Mouse (Mus musculus) kidney, postnatal 25 days (tissue): ENCODE data around the gene Tenm2.
A peak's percentile ranks its signal among the peaks of the same experiment; 100 is the strongest.

Experiments
- DNase-seq, 2 experiments: peaks; one replicate each; pipeline ENCODE4 v3.0.0; 2021; ENCODE audit warnings: mixed read lengths in 2 of 2

The Tenm2 gene

DNA sequence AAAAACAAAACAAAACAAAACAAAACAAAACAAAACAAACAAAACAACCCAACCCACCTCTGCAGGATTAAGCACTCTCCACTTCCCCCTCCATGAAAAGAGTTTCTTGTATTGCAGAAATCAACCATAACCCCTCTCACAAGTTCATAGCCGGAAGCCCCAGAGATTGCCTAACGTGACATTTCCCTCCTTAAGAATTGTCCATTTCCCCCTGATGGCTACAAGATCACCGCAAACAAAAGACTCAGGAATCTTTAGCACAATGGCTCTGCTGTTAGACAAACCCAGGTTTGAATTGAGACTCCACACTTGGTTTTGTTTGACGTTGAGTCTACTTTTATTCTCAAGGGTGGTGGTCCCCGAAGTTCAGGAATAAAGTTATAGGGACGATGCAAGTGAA is 1063.2 kb downstream of the Tenm2 start:
- DNase-seq, result no peak

DNA sequence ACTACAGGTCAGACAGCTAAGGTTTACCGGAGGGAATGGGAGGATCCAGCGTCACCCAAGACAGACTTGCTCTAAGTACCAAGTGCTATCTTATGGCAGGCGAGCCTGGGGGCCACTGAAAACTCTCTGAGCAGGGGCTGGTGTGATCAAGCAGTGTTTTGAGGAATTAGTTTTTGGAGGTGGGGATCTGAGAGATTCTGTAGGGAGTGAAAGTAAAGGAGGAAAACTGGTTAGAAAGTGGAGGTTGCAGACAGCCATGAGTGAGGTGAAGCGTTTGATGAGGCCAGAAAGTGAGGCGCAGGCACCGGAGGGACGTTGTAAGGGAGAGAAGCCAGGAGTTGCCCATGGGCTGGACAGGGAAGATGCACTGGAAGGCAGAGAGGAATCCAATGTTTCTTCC is 1063.8 kb downstream of the Tenm2 start:
- no peak for DNase-seq

DNA sequence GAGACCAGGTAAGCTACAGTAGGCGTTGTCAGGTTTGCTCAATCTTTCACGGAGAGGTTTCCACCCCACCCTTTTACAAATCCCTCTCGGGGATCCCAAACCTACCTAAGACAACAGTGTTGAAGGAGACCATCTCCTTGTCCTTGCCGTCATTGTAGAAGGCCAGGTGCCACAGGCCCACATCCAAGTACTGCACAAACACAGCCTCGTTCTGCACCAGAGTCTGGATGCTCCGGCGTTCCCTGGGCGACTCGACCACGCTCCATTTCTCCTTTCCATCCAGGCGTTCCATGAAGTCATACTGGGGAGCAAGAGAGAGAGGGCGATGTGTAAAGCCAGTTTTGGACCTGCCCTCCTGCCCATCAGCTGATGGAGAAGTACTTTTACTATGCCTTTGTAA is 1064.5 kb downstream of the Tenm2 start:
- DNase-seq, result no peak

DNA sequence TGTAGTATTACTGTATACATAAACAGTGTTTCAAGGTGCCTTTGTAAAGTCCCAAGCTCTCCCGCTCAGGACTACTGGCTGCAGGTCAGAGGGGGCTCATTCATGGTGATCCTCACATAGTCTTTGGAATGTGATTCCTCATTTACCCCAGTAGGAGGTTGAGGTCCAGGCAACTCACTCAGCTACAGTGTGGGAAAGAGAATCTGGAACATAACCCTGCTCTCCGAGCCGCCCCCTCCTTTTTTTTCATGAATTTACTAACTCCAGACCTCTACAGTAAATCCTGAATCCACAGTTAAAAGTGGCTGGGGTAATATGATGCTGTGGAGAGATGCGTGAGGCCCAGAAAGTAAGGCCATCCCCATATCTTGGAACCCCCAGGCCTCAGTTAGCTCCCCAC is 1066.0 kb downstream of the Tenm2 start:
- DNase-seq, result no peak

DNA sequence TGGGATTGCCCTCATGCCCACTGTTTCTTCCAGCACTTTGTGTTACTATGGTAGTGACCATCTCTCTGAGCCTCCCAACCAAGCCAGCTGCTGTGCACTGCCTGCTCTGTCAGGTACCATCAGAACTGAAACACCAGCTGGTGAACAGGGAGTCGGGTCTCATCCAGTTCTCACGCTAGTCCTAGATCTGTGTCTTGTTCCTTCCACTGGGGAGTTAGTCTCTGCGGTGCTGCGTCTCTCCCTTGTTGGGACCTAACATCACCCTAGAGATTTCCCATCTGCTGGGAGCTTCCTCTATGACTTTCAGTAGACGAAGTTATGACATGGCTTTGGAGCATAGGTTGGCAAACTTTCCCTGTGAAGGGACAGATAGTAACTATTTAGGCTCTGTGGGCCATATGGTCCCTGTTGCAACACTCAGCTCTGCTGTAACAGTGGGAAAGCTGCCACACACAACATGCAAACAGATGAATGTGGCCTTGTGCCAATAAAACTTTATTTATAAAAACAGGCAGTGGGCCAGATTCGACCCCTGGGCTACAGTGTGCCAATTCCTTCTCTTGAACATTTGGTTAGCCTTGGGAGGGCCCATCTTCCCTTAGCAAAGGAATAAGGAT is 1066.7 kb downstream of the Tenm2 start:
- no peak for DNase-seq

DNA sequence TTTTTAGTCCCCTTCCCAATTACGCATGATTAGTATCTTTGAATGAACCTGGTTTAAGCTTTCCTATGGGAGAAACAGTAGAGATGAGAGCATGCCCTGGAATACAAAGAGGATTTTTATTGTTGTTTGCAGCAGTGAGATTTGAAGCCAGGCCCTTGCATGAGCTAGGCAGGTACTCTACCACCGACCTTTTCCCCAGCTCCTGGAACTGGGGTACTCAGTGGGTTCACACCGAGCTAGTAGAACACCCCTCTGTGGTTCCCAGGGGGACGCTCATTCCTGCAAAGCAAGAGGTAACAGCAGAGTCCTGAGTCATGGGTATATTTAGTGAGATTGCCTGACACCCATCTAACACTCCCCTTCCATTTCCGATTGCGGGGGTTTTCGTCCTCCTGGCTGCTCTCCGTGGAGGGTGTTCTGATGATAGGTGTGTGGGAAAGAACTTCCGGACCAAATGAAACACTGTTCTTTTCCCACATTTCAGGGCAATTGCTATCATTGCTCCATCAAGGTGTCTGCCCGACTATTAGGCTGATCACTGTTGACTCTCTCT is 1067.9 kb downstream of the Tenm2 start:
- no peak for DNase-seq

DNA sequence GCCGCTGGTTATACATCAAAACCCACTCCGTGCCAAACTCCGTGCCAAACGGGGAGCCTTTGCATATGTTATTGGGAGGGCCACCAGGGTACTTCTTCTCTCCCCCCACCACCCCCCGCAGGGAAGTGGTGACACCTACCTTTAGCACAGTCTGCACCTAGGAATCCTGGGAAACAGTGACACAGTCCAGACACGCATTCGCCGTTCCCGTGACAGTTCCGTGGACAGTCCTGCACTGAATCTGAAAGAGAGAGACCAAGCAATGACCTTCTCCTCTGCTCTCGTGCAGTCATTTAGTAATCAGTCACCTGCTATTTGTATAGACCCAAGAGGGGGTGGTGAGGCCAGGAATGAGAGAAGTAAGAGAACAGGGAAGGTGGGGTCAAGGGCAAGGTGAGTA is 1072.2 kb downstream of the Tenm2 start:
- DNase-seq, result no peak

DNA sequence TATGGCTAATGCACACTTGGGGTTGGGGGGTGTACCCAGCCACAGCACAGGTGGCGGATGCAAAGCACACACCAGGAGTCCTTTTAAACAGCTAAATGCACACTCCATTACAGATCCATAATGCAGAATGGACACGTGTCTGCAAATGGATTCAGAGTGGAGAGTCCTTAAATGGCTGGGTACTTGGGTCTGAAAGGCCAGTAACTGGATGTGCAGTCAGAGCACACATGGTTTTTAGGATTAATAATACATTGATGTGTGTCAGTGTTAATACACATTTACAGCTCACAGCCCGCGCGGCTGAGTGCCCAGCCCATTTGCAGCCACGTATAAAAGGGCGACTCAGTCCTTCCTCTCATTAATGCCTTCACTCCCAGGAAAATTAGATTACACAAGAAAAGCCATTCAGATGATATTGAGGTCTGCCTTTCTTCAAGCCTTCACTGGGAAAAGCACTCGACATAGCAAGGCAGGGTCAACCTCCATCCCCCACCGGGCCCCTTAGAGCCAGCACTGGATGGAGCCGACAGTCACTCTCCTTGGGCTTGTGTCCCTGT is 1073.9 kb downstream of the Tenm2 start:
- DNase-seq, result no peak

DNA sequence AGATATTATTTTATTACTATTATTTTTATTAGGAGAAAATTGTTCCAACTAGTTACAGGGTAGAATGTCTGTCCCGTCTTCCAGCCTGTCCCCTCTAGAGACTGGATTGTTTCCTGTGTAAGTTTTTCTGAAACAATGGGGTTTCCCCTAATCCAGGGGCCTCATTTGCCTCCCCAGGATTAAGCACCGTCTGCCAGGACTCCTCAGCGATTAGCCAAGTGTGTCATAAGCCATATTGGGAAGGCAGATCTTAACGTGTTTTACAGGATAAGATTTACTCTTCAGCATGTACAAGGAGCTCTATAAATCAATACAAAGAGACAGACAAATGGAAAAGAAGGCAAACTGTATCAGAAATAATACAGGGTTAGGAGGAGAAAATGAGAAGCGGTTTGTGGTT is 1082.3 kb downstream of the Tenm2 start:
- no peak for DNase-seq

DNA sequence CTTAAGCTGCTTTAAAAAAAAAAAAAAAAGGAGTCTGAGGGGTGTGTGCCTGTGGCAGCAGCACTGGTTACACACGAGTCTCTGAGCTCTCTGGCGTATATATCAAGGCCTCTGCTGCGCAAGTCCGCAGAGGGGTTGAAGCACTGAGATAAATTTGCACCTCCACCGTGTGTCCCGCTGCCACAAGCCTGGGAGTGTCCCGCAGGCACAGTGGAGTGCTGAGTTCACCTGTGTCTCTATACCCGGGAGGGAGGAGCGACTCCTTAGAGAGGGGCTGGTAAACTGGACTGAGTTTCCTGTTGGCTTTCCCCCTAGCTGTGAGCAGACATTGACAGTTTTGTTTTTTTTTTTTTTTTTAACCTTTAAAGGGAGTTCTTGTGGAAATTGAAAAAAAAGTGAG is 1082.8 kb downstream of the Tenm2 start:
- DNase-seq, result no peak

DNA sequence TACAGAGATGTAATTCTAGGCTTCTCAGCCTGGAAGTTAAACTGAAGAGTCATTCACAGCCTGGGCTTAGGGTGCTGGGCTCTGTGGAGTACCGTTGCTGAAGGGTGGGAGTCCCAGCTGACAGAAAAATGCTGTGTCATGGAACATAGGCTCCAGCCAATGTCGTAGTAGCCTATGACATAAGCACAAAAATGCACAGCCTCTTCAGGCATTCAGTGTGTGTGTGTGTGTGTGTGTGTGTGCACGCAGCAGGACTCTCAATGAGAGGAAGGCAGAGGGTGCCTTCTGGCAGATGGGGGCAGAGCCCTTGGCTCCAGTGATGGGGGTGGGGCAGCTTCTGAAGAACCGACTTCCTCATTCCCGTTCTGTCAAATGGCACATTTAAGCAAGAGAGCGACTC is 1083.5 kb downstream of the Tenm2 start:
- DNase-seq, result peak in 1 of 2 experiments; percentile 9

DNA sequence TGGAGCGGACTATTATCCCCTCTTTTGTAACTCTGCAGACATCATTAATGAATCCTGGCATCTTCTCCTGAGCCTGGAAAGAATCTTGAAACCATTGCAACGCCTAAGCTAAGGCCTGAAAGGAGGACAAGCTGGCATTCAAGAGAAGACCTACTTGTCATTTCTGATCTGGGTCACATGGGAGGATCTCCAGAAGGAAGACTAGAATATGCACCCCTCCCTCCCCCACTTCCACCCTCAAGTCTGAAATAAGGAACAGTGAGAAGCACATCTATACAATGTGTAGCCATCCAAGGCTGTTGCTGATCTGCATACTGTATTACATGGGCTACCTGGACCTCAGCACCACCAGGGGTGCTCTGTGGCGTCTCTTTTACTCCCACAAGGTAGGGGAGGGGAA is 1086.7 kb downstream of the Tenm2 start:
- no peak for DNase-seq

DNA sequence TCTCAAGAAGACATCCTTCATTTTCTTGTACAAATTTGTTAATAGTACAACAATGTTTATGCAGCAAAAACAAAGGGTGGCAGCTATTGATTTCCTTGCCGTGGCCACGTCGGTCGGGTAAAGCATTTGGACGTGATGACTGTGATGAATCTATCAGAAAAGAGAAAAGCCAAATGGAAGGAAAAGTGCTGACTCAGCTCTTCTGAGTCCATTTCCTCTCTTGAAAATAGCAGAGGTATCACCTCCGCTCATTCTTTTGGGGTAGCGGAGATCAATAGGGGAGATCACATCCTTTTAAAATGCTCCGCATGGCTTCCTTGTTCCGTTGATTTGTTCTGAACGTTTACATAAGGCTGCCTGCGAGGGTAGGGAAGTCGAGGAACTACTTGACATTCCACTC is 1090.7 kb downstream of the Tenm2 start:
- no peak for DNase-seq

DNA sequence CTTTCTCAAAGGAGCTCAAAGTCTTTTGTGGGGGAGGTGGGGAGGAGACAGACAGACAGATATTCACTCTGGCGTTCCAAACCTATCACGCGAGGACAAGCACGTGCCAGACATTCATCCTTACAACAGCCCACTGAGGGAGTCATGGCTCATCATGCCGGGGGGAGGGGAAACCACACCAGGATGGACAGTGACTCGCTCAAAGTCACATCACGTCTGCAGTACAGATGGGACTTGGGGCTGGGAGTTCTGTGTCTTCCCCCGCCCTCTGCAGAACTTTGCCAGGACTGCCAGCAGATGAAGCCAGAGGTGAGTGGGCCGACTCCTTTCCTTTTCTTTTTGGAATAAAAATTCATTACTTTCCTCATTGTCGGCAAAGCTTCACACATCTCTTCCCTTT is 1095.4 kb downstream of the Tenm2 start:
- DNase-seq, result no peak

DNA sequence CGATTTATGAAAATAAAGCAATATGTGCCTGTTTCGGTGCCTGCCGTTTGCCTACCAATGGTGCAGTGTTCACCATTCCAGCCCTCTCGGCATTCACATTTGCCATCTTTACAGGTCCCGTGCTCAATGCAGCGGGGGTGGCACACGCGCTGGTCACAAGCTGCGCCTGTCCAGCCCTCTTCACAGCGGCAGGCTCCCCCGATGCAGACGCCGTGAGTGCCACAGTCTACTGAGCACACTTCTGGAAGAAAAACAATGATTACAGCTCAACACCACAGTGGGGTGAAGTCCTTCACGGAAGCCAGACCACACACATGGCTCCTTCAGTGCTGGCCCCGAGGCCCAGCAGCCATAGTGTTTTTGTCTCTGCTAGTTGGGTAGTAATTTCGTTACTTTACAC is 1096.2 kb downstream of the Tenm2 start:
- DNase-seq, result no peak

DNA sequence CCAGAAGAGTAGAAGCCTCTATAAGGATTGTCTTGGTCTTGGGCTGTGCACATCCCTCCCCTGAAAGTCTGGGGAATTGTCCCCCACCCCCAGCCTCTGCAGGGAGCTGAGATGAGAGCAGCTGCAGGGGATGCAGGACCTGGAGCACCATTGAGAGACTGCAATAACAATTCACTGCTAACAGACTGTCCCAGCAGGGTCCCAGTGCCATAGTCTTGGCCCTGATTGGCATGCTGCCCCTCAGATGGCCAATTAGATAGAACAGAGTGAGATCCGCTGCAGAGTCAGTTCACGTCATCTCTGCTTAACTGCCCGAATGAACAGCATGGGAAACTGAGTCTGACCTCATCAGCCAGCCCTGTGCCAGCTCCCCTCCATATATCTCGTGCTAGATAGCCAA is 1097.9 kb downstream of the Tenm2 start:
- no peak for DNase-seq

DNA sequence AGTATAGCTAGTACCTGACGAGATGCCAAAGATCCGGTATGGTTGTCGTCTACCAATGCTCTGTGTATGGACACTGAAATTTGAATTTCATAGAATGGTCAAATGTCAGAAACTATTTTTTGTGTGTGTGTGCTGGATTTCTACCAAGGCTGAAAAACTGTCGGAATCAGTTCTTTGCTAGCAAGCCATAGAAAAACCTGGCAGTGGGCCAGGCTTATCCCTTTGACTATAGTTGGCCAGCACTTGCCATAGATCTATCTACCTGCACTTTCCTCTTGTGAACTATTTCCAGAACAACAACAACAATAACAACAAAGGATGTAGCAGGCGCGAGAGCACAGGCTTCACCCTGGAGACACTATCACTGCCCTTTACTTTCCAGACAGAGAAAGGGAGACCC is 1098.5 kb downstream of the Tenm2 start:
- no peak for DNase-seq

DNA sequence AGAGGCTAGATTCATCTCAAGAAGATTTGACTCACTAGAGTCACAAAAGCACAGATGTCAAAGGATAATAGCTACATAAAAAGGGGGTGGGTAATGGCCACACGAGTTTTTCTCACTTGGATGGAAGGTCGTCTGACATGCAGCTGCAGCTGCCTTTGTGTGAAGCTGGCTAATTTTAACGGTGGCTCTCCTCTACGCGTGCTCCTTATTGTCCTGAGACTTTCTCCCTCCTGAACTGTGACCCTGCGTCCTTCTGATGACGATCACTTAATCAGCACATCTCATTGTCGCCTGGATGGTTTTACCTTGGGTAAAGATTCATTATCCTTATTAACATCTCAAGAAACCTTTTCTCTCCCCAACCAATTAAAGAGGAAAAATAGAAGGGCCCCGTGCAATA is 1101.1 kb downstream of the Tenm2 start:
- DNase-seq, result no peak

DNA sequence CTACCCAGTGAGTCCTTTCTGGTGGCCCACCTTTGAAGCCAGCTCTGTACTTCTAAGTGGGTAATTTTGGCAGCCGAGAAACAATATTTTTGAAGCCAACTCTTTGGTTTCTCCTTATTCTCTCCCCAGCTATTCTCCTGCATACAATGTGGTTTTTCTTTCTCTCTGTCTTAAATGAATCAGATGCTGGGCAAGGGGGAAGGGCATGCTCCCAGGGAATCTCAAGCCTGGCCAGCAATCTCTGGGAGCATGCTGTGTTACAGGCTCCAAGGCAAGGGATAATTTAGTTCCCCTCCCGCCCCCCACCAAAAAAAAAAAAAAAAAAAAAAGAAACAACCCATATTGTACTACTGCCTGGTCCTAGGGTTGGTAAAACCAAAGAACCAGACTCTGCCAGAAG is 1112.5 kb downstream of the Tenm2 start:
- DNase-seq, result no peak

DNA sequence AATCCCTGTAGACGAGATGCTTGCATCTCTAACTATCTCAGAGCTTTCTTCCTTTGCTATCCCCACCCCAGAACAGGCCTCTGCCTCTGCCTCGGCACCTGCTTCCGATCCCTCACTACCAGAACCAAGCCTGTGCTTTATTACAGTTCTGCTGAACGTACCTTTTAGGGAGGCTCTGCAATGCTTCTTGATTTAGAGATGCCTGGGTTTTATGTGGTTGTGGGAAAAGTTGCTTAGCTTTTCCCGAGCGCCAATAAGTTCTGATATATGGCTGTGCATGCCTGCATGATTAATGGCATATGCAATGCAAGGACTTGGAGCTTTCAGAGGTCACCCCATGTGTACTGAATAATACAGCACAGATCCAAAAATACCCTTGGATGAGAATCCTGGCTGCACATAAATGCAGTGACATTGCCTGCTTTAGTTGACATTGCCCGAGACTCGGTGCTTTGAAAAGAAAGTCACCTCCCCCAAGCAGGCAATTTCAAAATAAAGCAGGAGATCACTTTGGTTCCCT is 1114.3 kb downstream of the Tenm2 start:
- DNase-seq, result no peak

DNA sequence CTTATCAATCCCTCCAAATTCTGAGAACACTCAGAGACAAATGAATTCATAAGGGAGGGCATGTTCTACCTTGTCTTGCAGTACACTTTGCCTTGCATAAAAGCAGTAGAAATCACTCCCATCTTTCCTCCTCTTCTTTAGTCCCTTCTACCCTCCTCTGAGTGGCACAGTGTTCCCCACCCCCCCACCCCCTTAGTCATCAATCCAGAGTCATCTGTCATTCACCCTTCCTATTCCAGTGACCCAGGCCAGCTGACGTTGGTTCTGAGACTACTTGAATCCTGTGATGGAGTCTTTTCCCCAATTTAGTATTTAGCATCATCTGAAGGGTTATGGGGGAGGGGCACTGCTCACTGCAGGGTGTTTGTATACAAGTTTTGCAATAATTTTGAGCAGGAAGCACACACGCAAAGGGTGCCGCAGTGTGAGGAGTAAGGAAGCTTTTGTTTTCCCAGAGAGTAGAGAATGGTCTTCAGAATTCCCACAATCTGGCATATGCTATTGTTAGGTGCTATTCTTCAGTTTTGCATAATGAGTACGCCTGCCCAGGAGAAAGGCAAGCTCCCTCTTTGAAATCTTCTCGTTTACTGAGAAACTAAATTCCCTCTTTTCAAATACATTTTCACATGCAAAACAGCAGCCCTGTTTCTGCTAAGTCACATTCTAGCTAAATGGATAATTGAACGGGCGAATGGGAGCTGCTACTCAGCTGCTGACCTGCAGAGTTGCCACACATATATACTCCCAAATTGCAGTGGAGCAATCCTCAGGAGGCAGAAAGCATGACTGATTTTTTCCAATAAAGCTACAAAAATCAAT is 1115.0 kb downstream of the Tenm2 start:
- DNase-seq, result no peak

DNA sequence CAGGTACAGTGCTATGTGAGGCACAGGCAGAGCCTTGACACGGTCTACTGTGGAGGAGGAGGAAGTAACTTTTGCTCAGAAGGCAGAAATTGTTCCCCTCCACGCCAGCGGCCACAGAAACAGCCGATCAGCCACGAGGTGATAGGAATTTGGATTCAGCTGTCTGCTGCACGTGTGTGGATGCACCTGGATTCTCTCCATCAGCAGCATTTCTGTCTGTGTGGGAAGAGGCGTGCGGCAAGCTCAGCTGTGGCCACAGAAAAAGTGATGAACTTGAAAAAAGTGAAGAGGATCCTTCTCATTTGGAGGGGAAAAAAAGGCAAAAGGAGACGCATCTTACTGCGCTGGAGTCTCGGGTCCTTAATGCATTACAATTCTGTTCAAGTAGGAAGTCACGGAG is 1122.4 kb downstream of the Tenm2 start:
- no peak for DNase-seq

DNA sequence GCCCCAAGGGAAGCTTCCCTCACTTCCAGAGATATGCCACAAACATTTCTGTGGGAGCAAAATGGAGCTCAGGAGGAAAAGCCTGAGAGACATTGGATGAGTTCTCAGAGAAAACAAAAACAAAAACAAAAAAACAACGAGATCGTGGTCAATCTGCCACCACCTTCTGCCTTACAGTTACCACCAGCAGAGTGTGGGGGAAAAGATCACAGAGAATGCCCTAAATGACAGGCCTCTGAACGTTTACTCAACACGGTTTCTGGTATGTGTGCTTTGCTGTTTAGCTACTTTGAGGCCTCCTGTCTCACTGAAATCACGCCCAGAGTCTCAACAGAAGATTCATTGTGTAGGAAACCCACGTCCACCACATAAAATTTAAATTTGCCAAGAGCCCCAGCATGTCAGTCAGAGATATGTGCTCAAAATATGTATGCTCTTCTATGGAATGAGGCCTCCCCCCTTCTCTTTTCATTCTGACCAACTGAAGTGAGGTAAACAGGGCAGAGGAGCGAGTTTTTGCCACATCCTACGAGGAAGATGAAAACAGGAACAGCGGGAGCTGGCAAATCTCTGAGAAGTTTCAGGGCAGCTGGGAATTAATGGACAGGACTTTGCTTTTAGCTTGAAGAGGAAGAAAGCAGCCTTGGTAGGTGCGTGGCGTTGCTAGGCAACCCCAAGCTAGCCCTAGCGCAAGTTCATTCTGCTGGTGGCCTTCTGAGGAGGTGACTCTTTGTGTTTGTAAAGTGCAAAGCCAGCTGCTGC is 1126.6 kb downstream of the Tenm2 start:
- peak; percentile 58 to 80 for DNase-seq
